Mouse (Mus musculus): ENCODE measurements around the gene BC051665.
A peak's percentile ranks its signal among the peaks of the same experiment; 100 is the strongest.

The BC051665 gene

DNA sequence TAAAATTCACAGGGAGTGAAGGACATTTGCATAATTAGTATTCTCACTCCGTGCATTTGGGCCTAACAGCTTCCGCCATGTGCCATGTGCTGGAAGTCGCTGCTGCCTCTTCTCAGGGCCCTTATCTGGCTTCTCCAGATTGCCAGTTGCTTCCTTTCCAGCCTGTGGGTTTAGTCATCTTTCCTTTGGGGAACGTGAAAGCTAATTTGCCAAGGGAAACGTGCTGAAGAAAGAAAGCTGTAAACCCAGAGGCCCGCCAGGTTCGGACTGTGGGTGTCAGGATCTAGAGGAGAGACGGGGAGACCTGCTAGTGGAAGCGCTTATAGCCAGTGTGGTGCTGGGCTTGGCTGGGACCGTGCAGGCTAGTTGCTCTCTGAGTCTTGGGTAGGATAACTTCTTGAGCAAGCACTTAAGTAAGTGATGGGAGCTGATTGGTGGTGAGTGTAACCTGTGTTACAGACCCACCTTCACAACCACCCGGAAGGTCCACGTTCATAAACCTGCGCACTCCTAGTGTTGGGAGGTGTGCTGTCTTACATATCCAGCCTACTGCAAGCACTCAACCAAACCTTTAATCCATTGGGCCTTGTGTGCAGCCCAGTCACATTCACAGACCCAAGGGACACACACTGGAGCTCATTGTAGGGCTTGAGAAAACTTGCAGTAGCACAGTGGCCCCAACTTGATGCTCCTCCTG is 42.6 kb downstream of the BC051665 start:
- no peak for DNase-seq

DNA sequence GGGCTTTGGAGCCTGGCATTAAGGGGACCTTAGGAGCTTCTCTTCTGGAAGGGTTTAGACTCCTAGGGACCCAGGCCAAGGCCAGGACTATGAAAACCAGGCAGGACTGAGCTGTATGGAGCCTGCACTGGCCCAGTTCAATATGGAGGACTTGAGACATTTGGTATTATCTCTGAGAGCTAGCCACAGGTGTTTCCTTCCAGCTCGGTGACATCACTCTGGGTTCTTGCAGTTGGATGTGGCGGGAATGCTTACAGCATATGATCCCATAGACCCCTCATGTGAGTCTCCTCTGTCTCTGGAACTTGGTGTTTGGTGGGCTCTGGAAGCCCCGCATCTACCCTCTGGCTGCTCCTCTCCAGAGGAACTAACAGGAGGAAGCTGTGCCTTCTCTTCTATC is 43.6 kb downstream of the BC051665 start:
- no peak for DNase-seq

GRCm38 (mm10) chr13:60740248-60740647 is 45.9 kb downstream of the BC051665 start:
- no peak for DNase-seq

- peak; percentile 83 for DNase-seq
These were observed 47.7 kb downstream of the BC051665 start for GRCm38 (mm10) chr13:60738429-60738828.

- peak; percentile 93 for DNase-seq
These were observed 48.4 kb downstream of the BC051665 start for GRCm38 (mm10) chr13:60737632-60738324.

GRCm38 (mm10) chr13:60736421-60737105 is 49.6 kb downstream of the BC051665 start:
- DNase-seq: no peak

DNA sequence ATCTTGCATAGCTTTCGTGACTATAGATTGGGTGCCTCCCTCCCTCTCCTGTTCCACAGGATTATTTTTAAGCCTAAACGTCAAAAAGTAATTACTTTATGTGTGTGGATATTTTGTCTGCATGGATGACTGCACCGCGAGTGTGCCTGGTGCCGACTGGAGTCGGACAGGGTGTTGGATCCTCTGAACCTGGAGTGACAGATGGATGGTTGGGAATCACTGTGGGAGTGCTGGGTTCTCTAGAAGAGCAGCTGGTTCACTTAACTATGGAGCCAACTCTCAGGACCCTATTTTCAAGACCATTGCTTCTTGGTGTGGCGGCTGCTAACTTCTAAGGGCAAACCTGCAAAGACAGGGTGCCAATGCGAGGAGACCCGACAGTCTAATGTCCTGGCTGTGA is 50.9 kb downstream of the BC051665 start:
- DNase-seq: no peak

All from thymus, postnatal 4 days (tissue).